Mouse (Mus musculus) ES-Bruce4 (cell line): ENCODE measurements around the gene Lama5.

Source experiments
- CTCF ChIP-seq: IDR thresholded peaks from one replicate; pipeline ENCODE4 v1.8.1; 2011; ENCODE audit warnings: low read depth, low read length
- POLR2A ChIP-seq: IDR thresholded peaks from one replicate; pipeline ENCODE4 v1.8.1; 2011; ENCODE audit warnings: low read length; ENCODE audit not compliant: insufficient read depth

GRCm38 (mm10) chr2:180243108-180243507 is 17.4 kb upstream of the Lama5 start:
- no peak for TF ChIP-seq CTCF
- no peak for TF ChIP-seq POLR2A
